Mouse (Mus musculus): Measurements from ENCODE around the gene Polk.

- TF ChIP-seq CTCF (IDR thresholded peaks at IDR 0.05; ENCODE audit: borderline replicate concordance, control insufficient read depth, extremely low read depth, insufficient read depth, low read length, poor library complexity) = no peak
- TF ChIP-seq POLR2A (IDR thresholded peaks at IDR 0.05; ENCODE audit: control insufficient read depth, extremely low read depth, insufficient read depth, low read length, poor library complexity) = no peak
These were observed 41.8 kb upstream of the Polk start for GRCm38 (mm10) chr13:96584201-96584600.

Measured in thymus, adult 2 months (tissue).